Mouse (Mus musculus) urinary bladder, postnatal 25 days (tissue): ENCODE data around the gene Gm20772.
"Not testable (repeated sequence)": the region's sequence is repeated elsewhere in the genome, so short reads cannot be mapped to it uniquely, and the experiment has no call there.

Source experiments
- DNase-seq: peaks from one replicate; pipeline ENCODE4 v3.0.0; 2022; ENCODE audit warnings: low spot score

The Gm20772 gene

DNA sequence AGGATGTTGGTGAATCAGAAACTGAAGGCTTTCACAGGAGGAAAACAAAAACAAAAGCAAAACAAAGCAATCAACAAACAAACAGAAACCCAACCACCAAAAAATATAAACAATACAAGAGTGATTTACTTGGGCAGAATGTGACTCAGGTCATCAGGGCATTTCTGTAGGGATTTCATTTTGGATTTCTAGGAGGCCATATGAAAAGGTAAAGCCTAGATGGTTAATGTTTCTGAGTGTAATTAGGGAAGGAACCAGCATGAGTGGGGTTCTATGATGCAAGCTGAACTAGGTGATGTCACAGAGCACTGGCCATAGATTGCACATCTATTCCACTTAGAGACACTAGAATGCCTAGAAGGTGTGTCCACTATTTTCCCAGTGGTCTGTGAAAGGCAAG lies at the start of gene Gm20772, which contains the start of gene Gm20831:
Gene Gm20772 (plus strand): TSS at position 301 of the 400 bp plus-strand sequence.
Gene Gm20831 (plus strand): TSS at position 301 of the 400 bp plus-strand sequence.
- not testable (repeated sequence) for DNase-seq

DNA sequence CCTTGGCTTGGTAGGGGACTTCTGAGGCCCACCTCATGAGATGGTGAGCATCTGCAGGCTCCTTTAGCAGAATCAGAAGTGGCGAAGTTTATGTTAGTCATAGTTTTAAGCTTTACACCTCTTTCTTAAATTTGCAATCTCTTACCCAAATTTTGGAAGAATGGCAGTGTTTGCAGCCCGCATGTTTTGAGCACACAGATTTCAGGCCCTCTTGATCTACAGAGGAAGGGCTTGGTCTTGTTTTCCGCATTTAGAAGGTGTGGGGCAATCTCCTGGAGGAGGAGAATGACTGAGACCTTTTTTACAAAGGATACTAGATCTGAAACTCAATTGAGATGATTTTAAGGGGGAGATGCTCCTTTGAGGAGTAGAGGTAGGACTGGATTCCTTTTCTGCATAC lies 28.4 kb upstream of the Gm20772 start, which contains the start of gene Gm21904:
Gene Gm21904 (minus strand): TSS at position 101 of the 400 bp plus-strand sequence.
- DNase-seq: not testable (repeated sequence)
